32 mouse cellular contexts compared by ENCODE assay signal in genomic region chr8:104901746-104902145, GRCm38 (mm10). TPM values are rescaled to one million over a fixed set of nuclear protein-coding genes. Genes with fewer than 3 reads are reported as not detected.
A peak's percentile ranks its signal among the peaks of the same experiment; 100 is the strongest.
DNase-seq lines count a peak whose midpoint lies in the region; ATAC-seq and TF ChIP-seq lines count a peak whose summit lies in the region.
"Had no signal": no experiment of that assay in that cellular context is flagged by ENCODE, and none has a peak within 500 bp of the region (broad histone marks: within the 10 kb centered on the region; RNA-seq: fewer than 3 reads in every experiment).

No protein-coding gene starts in this region.

- H3K4me1 ChIP-seq in kidney, adult 2 months (ENCODE audit: control insufficient read depth, insufficient read depth, low read length): no peaks in the 10 kb centered on the region
- H3K4me1 ChIP-seq in liver, postnatal 0 days (ENCODE audit: insufficient read depth): no peaks in the 10 kb centered on the region
- no peaks in the 10 kb centered on the region for H3K4me1 ChIP-seq in MEL (ENCODE audit: control insufficient read depth in 1 of 2, insufficient read depth in 2 of 2, low read length in 2 of 2)
- no peaks in the 10 kb centered on the region for H3K4me1 ChIP-seq in stomach, postnatal 0 days (replicated peaks; ENCODE audit: control insufficient read depth, insufficient read depth)
- H3K4me1 ChIP-seq: embryonic facial prominence, embryonic 12.5 days; heart, embryonic 12.5 days; liver, embryonic 13.5 days; lung, embryonic 15.5 days; megakaryocyte, embryonic 14.5 days; neural tube, embryonic 13.5 days; stomach, embryonic 15.5 days had no signal

- no peak for TF ChIP-seq RAD21 in MEL (IDR thresholded peaks at IDR 0.05; ENCODE audit: low read depth, low read length)

- H3K27ac ChIP-seq in kidney, adult 2 months (ENCODE audit: insufficient read depth, low read depth, low read length): no peak overlapping the region
- H3K27ac ChIP-seq in liver, postnatal 0 days (ENCODE audit: low read depth): no peak overlapping the region
- no peak overlapping the region for H3K27ac ChIP-seq in MEL (ENCODE audit: control insufficient read depth, low read depth, low read length)
- H3K27ac ChIP-seq in stomach, postnatal 0 days (replicated peaks): no peak overlapping the region
- H3K27ac ChIP-seq: embryonic facial prominence, embryonic 12.5 days; liver, embryonic 13.5 days; lung, embryonic 15.5 days; neural tube, embryonic 13.5 days; stomach, embryonic 15.5 days had no signal

- no peak for TF ChIP-seq POLR2A in kidney, adult 2 months (IDR thresholded peaks at IDR 0.05; ENCODE audit: low read depth, low read length)
- TF ChIP-seq POLR2A in MEL (IDR thresholded peaks at IDR 0.05; ENCODE audit: control insufficient read depth in 1 of 2, insufficient read depth in 1 of 2, low read depth in 1 of 2, low read length in 2 of 2, poor library complexity in 1 of 2): no peak

- no peak for TF ChIP-seq EP300 in liver, postnatal 0 days (IDR thresholded peaks at IDR 0.05; ENCODE audit: low read depth)
- no peak for TF ChIP-seq EP300 in MEL (IDR thresholded peaks at IDR 0.05; ENCODE audit: low read depth in 1 of 2, low read length in 2 of 2)
- TF ChIP-seq EP300 in stomach, postnatal 0 days (optimal IDR thresholded peaks at IDR 0.05): no peak

- H3K27me3 ChIP-seq in kidney, adult 2 months (replicated peaks; ENCODE audit: control insufficient read depth, insufficient read depth, low read length): no peaks in the 10 kb centered on the region
- H3K27me3 ChIP-seq in liver, postnatal 0 days (ENCODE audit: insufficient read depth, low read length): no peaks in the 10 kb centered on the region
- H3K27me3 ChIP-seq in MEL (ENCODE audit: control insufficient read depth in 1 of 2, insufficient read depth in 2 of 2, low read length in 2 of 2): no peaks in the 10 kb centered on the region; a peak in 1 of 4 replicates
- no peaks in the 10 kb centered on the region for H3K27me3 ChIP-seq in stomach, postnatal 0 days (ENCODE audit: control insufficient read depth, insufficient read depth, low read length)
- H3K27me3 ChIP-seq: embryonic facial prominence, embryonic 12.5 days; heart, embryonic 12.5 days; liver, embryonic 13.5 days; lung, embryonic 15.5 days; megakaryocyte, embryonic 14.5 days; neural tube, embryonic 13.5 days; stomach, embryonic 15.5 days had no signal

- ATAC-seq in liver, postnatal 0 days: no peak
- no peak for ATAC-seq in stomach, postnatal 0 days (ENCODE audit: low FRiP score, low TSS enrichment)

- H3K4me3 ChIP-seq in kidney, adult 2 months (ENCODE audit: insufficient read depth, low read depth, low read length): no peak overlapping the region
- no peak overlapping the region for H3K4me3 ChIP-seq in liver, postnatal 0 days (ENCODE audit: low read depth, low read length)
- no peak overlapping the region for H3K4me3 ChIP-seq in MEL (ENCODE audit: control insufficient read depth in 1 of 2, insufficient read depth in 1 of 2, low read depth in 2 of 2, low read length in 2 of 2)
- H3K4me3 ChIP-seq in stomach, postnatal 0 days (ENCODE audit: low read depth, low read length): no peak overlapping the region
- H3K4me3 ChIP-seq: embryonic facial prominence, embryonic 12.5 days; heart, embryonic 12.5 days; liver, embryonic 13.5 days; lung, embryonic 15.5 days; megakaryocyte, embryonic 14.5 days; myocyte; neural tube, embryonic 13.5 days; stomach, embryonic 15.5 days had no signal

- no peak overlapping the region for H3K4me2 ChIP-seq in liver, postnatal 0 days (ENCODE audit: low read depth, low read length)
- no peak overlapping the region for H3K4me2 ChIP-seq in stomach, postnatal 0 days (replicated peaks; ENCODE audit: low read depth)
- H3K4me2 ChIP-seq: embryonic facial prominence, embryonic 12.5 days; heart, embryonic 12.5 days; liver, embryonic 13.5 days; lung, embryonic 15.5 days; neural tube, embryonic 13.5 days; stomach, embryonic 15.5 days had no signal

- TF ChIP-seq CTCF in kidney, adult 2 months (conservative IDR thresholded peaks at IDR 0.05; ENCODE audit: insufficient read depth, insufficient read length, low read depth, low read length): no peak
- 0 out of 2 replicates have a peak, but pooled peaks have one; percentile 18 for TF ChIP-seq CTCF in liver, postnatal 0 days (IDR thresholded peaks at IDR 0.05; ENCODE audit: low read depth)
- TF ChIP-seq CTCF in MEL (IDR thresholded peaks at IDR 0.05 in 2 of 3, conservative IDR thresholded peaks at IDR 0.05 in 1 of 3; ENCODE audit: control insufficient read depth in 1 of 3, insufficient read depth in 1 of 3, low read depth in 2 of 3, low read length in 3 of 3, poor library complexity in 1 of 3, severe bottlenecking in 1 of 3): peak in 1 of 3 experiments; percentile 6; a peak in 1 of 6 replicates
- TF ChIP-seq CTCF in stomach, postnatal 0 days (IDR thresholded peaks at IDR 0.05; ENCODE audit: low read depth): peak; percentile 46

- H3K9me3 ChIP-seq in liver, postnatal 0 days (ENCODE audit: low read length): no peaks in the 10 kb centered on the region
- H3K9me3 ChIP-seq in MEL (replicated peaks; ENCODE audit: insufficient read depth, low read length): no peaks in the 10 kb centered on the region
- no peaks in the 10 kb centered on the region for H3K9me3 ChIP-seq in stomach, postnatal 0 days (ENCODE audit: control insufficient read depth, low read length)
- H3K9me3 ChIP-seq: embryonic facial prominence, embryonic 12.5 days; G1E; heart, embryonic 12.5 days; liver, embryonic 13.5 days; lung, embryonic 15.5 days; megakaryocyte, embryonic 14.5 days; neural tube, embryonic 13.5 days; stomach, embryonic 15.5 days had no signal

- no peak overlapping the region for H3K9ac ChIP-seq in liver, postnatal 0 days (replicated peaks)
- H3K9ac ChIP-seq in MEL (ENCODE audit: control insufficient read depth, low read depth, low read length, poor library complexity, severe bottlenecking): no peak overlapping the region
- H3K9ac ChIP-seq in stomach, postnatal 0 days (ENCODE audit: low read length): no peak overlapping the region
- H3K9ac ChIP-seq: embryonic facial prominence, embryonic 12.5 days; heart, embryonic 12.5 days; liver, embryonic 13.5 days; lung, embryonic 15.5 days; neural tube, embryonic 13.5 days; stomach, embryonic 15.5 days had no signal

- no peaks in the 10 kb centered on the region for H3K79me2 ChIP-seq in MEL (ENCODE audit: control insufficient read depth, insufficient read depth, low read length, poor library complexity)

- WGBS in kidney, adult 2 months: 64% methylated on average over 2 of the region's 2 CpGs
- 60% methylated on average over 2 of the region's 2 CpGs for WGBS in liver, postnatal 0 days (ENCODE audit: insufficient replicate concordance)
- 79% methylated on average over 2 of the region's 2 CpGs for WGBS in stomach, postnatal 0 days

- peak; percentile 13 for DNase-seq in kidney, adult 2 months
- DNase-seq in kidney, adult 18-20 months: no peak
- no peak for DNase-seq in liver, postnatal 0 days
- DNase-seq in liver (no peak), MEL (ENCODE audit: low read depth, low spot score) (no peak)
- DNase-seq in stomach, postnatal 0 days (ENCODE audit: low spot score): no peak
- DNase-seq in gastrocnemius, postnatal 25 days: no peak
- DNase-seq: adrenal gland, postnatal 10 days; cerebellum, adult 2 months; cerebellum, postnatal 25 days; heart, postnatal 10 days; liver, embryonic 13.5 days; lung, postnatal 36 days; midbrain, embryonic 14.5 days; thymus, adult 18-20 months; thymus, postnatal 36 days had no signal

- H3K36me3 ChIP-seq in kidney, adult 2 months (ENCODE audit: control insufficient read depth, insufficient read depth, low read length): no peaks in the 10 kb centered on the region
- no peaks in the 10 kb centered on the region for H3K36me3 ChIP-seq in liver, postnatal 0 days (replicated peaks; ENCODE audit: insufficient read depth, low read length)
- H3K36me3 ChIP-seq in MEL (ENCODE audit: control insufficient read depth in 1 of 2, insufficient read depth in 2 of 2, low read length in 2 of 2): no peaks in the 10 kb centered on the region
- H3K36me3 ChIP-seq in stomach, postnatal 0 days (ENCODE audit: control insufficient read depth, insufficient read depth, low read length): no peaks in the 10 kb centered on the region
- H3K36me3 ChIP-seq: embryonic facial prominence, embryonic 12.5 days; G1E; heart, embryonic 12.5 days; liver, embryonic 13.5 days; lung, embryonic 15.5 days; neural tube, embryonic 13.5 days; stomach, embryonic 15.5 days had no signal

RNA-seq across cellular contexts. Expression of gene Ces2e, which starts 24.3 kb away (rescaled TPM):
- 19.7 and 20.3 TPM in 2 replicates for polyA plus RNA-seq in kidney, adult 2 months (2012; rRNA removed)
- 13.5 and 14.6 TPM in 2 replicates for polyA plus RNA-seq in liver, postnatal 0 days (2015; fragmentation: Nextera tagmentation; extraction: Ambion mirVana)
- total RNA-seq in MEL (2012; rRNA removed): not detected in 2 replicates
- not detected for polyA plus RNA-seq in MEL (2012; ENCODE audit: insufficient read depth in 1 of 2, insufficient read length in 2 of 2, low read depth in 1 of 2, low replicate concordance in 2 of 2, missing spikeins in 1 of 2)
- 2.4 and 2.6 TPM in 2 replicates for polyA plus RNA-seq in stomach, postnatal 0 days (2015; fragmentation: Nextera tagmentation; extraction: Ambion mirVana)
- total RNA-seq in gastrocnemius, postnatal 25 days (2021): under 1 TPM in 1 of 2 experiments, not detected in 1; 0.11 TPM
- total RNA-seq: granulocyte monocyte progenitor cell, adult 5-6 weeks; layer of hippocampus, postnatal 14 days had no signal
- polyA plus RNA-seq: embryonic facial prominence, embryonic 12.5 days; forebrain, embryonic 11.5 days; G1E; heart, embryonic 12.5 days; hindbrain, embryonic 11.5 days; limb, embryonic 11.5 days; midbrain, embryonic 14.5 days; neural tube, embryonic 13.5 days had no signal

RNA-seq across cellular contexts. Expression of gene Ces2f, which starts 45.4 kb away (rescaled TPM):
- polyA plus RNA-seq in kidney, adult 2 months (2012; rRNA removed): 0.08 and 0.10 TPM in 2 replicates
- polyA plus RNA-seq in liver, postnatal 0 days (2015; fragmentation: Nextera tagmentation; extraction: Ambion mirVana): not detected in 2 replicates
- not detected in 2 replicates for total RNA-seq in MEL (2012; rRNA removed)
- not detected for polyA plus RNA-seq in MEL (2012; ENCODE audit: insufficient read depth in 1 of 2, insufficient read length in 2 of 2, low read depth in 1 of 2, low replicate concordance in 2 of 2, missing spikeins in 1 of 2)
- polyA plus RNA-seq in stomach, postnatal 0 days (2015; fragmentation: Nextera tagmentation; extraction: Ambion mirVana): 2.6 and 3.3 TPM in 2 replicates
- not detected for total RNA-seq in gastrocnemius, postnatal 25 days (2021)
- total RNA-seq: adrenal gland, postnatal 10 days; gastrocnemius, adult 18-20 months; granulocyte monocyte progenitor cell, adult 5-6 weeks; heart, postnatal 10 days; layer of hippocampus, postnatal 14 days; left cerebral cortex, postnatal 10 days had no signal
- polyA plus RNA-seq: cerebellum, adult 2 months; embryonic facial prominence, embryonic 12.5 days; forebrain, embryonic 11.5 days; G1E; heart, embryonic 12.5 days; hindbrain, embryonic 11.5 days; limb, embryonic 11.5 days; liver, embryonic 13.5 days; lung, embryonic 15.5 days; midbrain, embryonic 14.5 days; neural tube, embryonic 13.5 days had no signal

RNA-seq across cellular contexts. Expression of gene Ces2c, which starts 54.9 kb away (rescaled TPM):
- 83.0 and 92.6 TPM in 2 replicates for polyA plus RNA-seq in kidney, adult 2 months (2012; rRNA removed)
- 1.9 TPM in 2 replicates for polyA plus RNA-seq in liver, postnatal 0 days (2015; fragmentation: Nextera tagmentation; extraction: Ambion mirVana)
- not detected in 2 replicates for total RNA-seq in MEL (2012; rRNA removed)
- polyA plus RNA-seq in MEL (2012; ENCODE audit: insufficient read depth in 1 of 2, insufficient read length in 2 of 2, low read depth in 1 of 2, low replicate concordance in 2 of 2, missing spikeins in 1 of 2): not detected
- polyA plus RNA-seq in stomach, postnatal 0 days (2015; fragmentation: Nextera tagmentation; extraction: Ambion mirVana): 112 and 113 TPM in 2 replicates
- total RNA-seq in gastrocnemius, postnatal 25 days (2021): under 1 TPM; 0.29 to 0.84 TPM
- total RNA-seq: granulocyte monocyte progenitor cell, adult 5-6 weeks; heart, postnatal 10 days; layer of hippocampus, postnatal 14 days; left cerebral cortex, postnatal 10 days had no signal
- polyA plus RNA-seq: cerebellum, adult 2 months; embryonic facial prominence, embryonic 12.5 days; forebrain, embryonic 11.5 days; G1E; heart, embryonic 12.5 days; hindbrain, embryonic 11.5 days; limb, embryonic 11.5 days; liver, embryonic 13.5 days; lung, embryonic 15.5 days; midbrain, embryonic 14.5 days; neural tube, embryonic 13.5 days had no signal

RNA-seq across cellular contexts. Expression of gene Ces2g, which starts 59.8 kb away (rescaled TPM):
- polyA plus RNA-seq in kidney, adult 2 months (2012; rRNA removed): 9.3 and 11.9 TPM in 2 replicates
- 12.0 and 13.1 TPM in 2 replicates for polyA plus RNA-seq in liver, postnatal 0 days (2015; fragmentation: Nextera tagmentation; extraction: Ambion mirVana)
- total RNA-seq in MEL (2012; rRNA removed): 95.3 and 105 TPM in 2 replicates
- polyA plus RNA-seq in MEL (2012; ENCODE audit: insufficient read depth in 1 of 2, insufficient read length in 2 of 2, low read depth in 1 of 2, low replicate concordance in 2 of 2, missing spikeins in 1 of 2): 100 to 1,000 TPM in 1 of 2 experiments, not detected in 1; 195 TPM
- polyA plus RNA-seq in stomach, postnatal 0 days (2015; fragmentation: Nextera tagmentation; extraction: Ambion mirVana): 27.0 and 33.5 TPM in 2 replicates
- 1 to 10 TPM in 1 of 2 experiments, under 1 TPM in 1; 0.38 to 1.3 TPM for total RNA-seq in gastrocnemius, postnatal 25 days (2021)
- polyA plus RNA-seq: embryonic facial prominence, embryonic 12.5 days; forebrain, embryonic 11.5 days; hindbrain, embryonic 11.5 days; kidney, embryonic 14.5 days; limb, embryonic 11.5 days; midbrain, embryonic 14.5 days; neural tube, embryonic 13.5 days had no signal

Comparison
In these comparisons a context has a peak if more than half of its experiments do, and no peak if none do; other contexts are left out.
1. RNA of gene Ces2c, which starts 54.9 kb away (polyA plus RNA-seq): 112 to 113 TPM in stomach, postnatal 0 days and 83.0 to 92.6 TPM in kidney, adult 2 months; 1.9 TPM in liver, postnatal 0 days and not detected in MEL; every median in the first group is over 10 times any median in the second.